Mouse (Mus musculus) liver (tissue): ENCODE results near the gene Shisa2.

Experiments used
- DNase-seq: peaks from one replicate; pipeline ENCODE4 v3.0.0-alpha.2; 2020; ENCODE audit warnings: mixed read lengths

The Shisa2 gene

GRCm38 (mm10) chr14:59632067-59632466 lies 7.0 kb downstream of the Shisa2 start:
- no peak for DNase-seq

GRCm38 (mm10) chr14:59633295-59633898 lies 8.3 kb downstream of the Shisa2 start:
- DNase-seq: no peak

- no peak for DNase-seq
Observed at GRCm38 (mm10) chr14:59633988-59634387, 8.9 kb downstream of the Shisa2 start.

GRCm38 (mm10) chr14:59638906-59639703 lies 14.0 kb downstream of the Shisa2 start:
- no peak for DNase-seq

GRCm38 (mm10) chr14:59641856-59642255 lies 16.7 kb downstream of the Shisa2 start:
- no peak for DNase-seq

- peak; percentile 16 for DNase-seq
Observed at GRCm38 (mm10) chr14:59643582-59643981, 18.5 kb downstream of the Shisa2 start.

GRCm38 (mm10) chr14:59644166-59644565 lies 19.1 kb downstream of the Shisa2 start:
- no peak for DNase-seq

DNA sequence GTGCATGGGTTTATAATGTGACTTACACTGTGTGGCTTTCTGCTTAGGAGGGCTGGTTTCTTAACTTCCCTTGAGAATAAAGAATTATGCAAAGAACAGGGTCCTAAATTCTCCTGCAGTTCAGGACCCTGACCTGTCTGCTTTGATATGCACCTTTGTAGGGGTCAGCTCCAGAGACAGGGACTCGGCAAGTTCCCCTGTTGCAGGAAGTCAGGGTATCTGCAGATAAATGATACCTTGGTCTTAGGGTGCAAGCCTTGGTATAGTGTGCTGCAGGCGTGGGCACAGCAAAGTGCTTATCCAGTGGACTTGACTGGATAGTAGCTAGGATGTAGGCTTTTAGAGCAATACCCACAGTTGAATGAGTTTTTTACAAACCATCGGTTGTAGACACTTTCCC lies 19.8 kb downstream of the Shisa2 start:
- no peak for DNase-seq

- DNase-seq: peak; percentile 18
Observed at GRCm38 (mm10) chr14:59646826-59647697, 22.0 kb downstream of the Shisa2 start.

DNA sequence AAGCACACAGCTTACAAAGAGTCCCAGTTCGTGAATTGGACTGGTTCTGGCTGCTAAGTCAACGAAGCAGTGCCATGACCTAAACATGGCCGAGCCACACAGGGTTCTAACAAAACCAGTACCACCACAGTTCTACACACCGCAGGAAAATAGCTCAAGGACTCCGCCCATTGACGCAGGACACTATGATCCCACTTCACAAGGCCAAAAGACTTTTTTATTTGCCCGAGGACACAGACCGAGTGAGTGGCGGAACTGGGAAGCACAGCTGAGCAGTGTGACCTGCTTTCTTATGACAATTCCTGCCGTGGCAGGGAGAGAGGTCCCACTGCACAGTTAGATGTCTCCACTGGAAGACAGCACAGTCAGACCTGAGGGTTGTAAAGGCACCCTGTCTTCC lies 23.5 kb downstream of the Shisa2 start:
- DNase-seq: no peak

DNA sequence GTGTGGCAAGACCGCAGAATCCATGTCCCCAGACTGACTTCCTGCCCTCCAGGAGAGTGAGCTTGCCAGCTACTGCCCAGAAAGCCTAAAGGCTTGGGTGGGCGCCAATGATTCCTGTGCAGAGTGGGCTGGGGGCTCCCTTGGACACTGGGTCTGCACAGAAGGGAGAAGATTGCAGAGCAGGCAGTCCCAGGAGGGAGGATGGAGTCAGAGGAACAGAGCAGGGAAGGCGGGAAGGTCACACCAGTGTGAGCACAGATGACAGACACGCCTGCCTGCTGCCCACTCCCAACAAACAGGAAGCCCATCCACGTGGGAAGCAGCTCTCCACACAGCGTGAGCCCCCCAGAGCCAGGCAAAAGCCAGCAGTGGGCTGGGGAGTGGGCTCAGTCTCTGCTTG lies 24.2 kb downstream of the Shisa2 start:
- no peak for DNase-seq

GRCm38 (mm10) chr14:59656591-59656990 lies 31.5 kb downstream of the Shisa2 start:
- DNase-seq: no peak

DNA sequence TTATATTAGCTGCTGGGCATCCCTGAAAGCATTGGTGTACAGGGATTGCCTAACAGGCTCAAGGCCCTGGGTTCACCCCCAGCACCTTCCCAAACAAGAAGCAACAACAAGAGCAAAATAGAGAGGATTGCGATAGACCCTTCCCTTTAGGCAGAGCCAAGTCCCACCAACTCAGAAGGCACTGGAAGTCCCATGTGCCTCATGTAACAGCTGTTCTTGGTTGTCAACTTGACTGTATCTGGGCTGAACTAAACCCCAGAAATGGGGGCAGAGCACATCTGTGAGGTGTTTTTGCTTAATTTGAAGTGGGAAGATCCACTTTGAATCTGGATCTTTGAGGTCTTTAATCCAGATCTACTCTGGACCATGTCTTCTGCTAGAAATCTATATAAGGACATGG lies 32.0 kb downstream of the Shisa2 start:
- DNase-seq: no peak

GRCm38 (mm10) chr14:59672893-59673515 lies 47.9 kb downstream of the Shisa2 start:
- DNase-seq: no peak

- DNase-seq: no peak
Observed at GRCm38 (mm10) chr14:59674556-59674955, 49.4 kb downstream of the Shisa2 start.

- no peak for DNase-seq
Observed at GRCm38 (mm10) chr14:59675330-59675729, 50.2 kb downstream of the Shisa2 start.

DNA sequence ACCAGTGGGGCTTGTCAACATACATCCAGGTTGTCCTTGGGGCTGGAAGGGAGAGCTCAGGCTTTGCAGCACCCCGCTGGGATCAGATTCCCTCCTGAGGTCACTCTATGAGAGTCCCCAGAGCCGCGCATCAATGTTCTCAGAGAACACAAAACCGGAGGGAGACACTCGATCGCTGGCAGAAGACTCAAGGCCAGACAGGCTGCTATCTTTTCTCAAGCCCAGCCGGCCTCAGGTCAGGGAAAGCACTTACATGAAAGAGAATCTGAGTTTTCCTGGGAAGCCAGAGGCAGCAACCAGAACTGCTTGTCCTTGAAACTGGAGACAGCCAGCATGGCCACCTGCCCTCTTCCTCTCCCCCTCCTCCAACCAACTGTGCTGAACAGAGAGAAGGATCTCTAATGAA lies 52.5 kb downstream of the Shisa2 start:
- DNase-seq: no peak
